Mouse (Mus musculus) liver, embryonic 12.5 days (tissue): ENCODE measurements around the gene Tmem184b. TPM values are rescaled to one million over a fixed set of nuclear protein-coding genes. Genes with fewer than 3 reads are reported as not detected.

Experiments
- ATAC-seq: fragments of 200-750 bp; cut with Nextera tagmentation; 2 replicates; pipeline ENCODE4 v1.8.0; 2017; ENCODE audit warnings: moderate number of reproducible peaks, mild to moderate bottlenecking, moderate library complexity
- H3K27ac ChIP-seq: fragments of 300-500 bp; sonication (generic); 2 replicates; pipeline ENCODE4 v1.5.1; 2016; ENCODE audit warnings: mild to moderate bottlenecking
- H3K27me3 ChIP-seq: fragments of 300-500 bp; sonication (generic); replicated peaks from 2 replicates; pipeline ENCODE4 v1.6.1; 2016; ENCODE audit warnings: mild to moderate bottlenecking, moderate library complexity
- H3K36me3 ChIP-seq: fragments of 300-500 bp; sonication (generic); 2 replicates; pipeline ENCODE4 v1.6.1; 2016; ENCODE audit warnings: mild to moderate bottlenecking, moderate library complexity
- H3K4me1 ChIP-seq: fragments of 300-500 bp; sonication (generic); 2 replicates; pipeline ENCODE4 v1.6.1; 2016
- H3K4me2 ChIP-seq: fragments of 300-500 bp; sonication (generic); 2 replicates; pipeline ENCODE4 v1.6.1; 2016; ENCODE audit warnings: mild to moderate bottlenecking, moderate library complexity
- H3K4me3 ChIP-seq: fragments of 300-500 bp; sonication (generic); 2 replicates; pipeline ENCODE4 v1.5.1; 2016; ENCODE audit warnings: mild to moderate bottlenecking, moderate library complexity
- H3K9ac ChIP-seq: fragments of 300-500 bp; sonication (generic); 2 replicates; pipeline ENCODE4 v1.6.1; 2016; ENCODE audit warnings: mild to moderate bottlenecking, moderate library complexity
- H3K9me3 ChIP-seq: fragments of 300-500 bp; sonication (generic); replicated peaks from 2 replicates; pipeline ENCODE4 v1.6.1; 2016; ENCODE audit warnings: mild to moderate bottlenecking, moderate library complexity
- WGBS: fragments of 180-500 bp; shearing (Covaris S2); methylation state at CpG from one replicate; pipeline ENCODE4 v1.1.7; 2016; ENCODE audit not compliant: insufficient replicate concordance; 5-methylcytosine and 5-hydroxymethylcytosine counted together
- polyA plus RNA-seq: library from polyadenylated mRNA; unstranded; fragments of >200 nt; fragmentation: Nextera tagmentation; extraction: Ambion mirVana; gene quantifications from 2 replicates; pipeline ENCODE4 v1.2.1, GENCODE M21; 2016

Gene Tmem184b
- polyA plus RNA-seq, 1 experiment from 2014 or later = 16.4 TPM

DNA sequence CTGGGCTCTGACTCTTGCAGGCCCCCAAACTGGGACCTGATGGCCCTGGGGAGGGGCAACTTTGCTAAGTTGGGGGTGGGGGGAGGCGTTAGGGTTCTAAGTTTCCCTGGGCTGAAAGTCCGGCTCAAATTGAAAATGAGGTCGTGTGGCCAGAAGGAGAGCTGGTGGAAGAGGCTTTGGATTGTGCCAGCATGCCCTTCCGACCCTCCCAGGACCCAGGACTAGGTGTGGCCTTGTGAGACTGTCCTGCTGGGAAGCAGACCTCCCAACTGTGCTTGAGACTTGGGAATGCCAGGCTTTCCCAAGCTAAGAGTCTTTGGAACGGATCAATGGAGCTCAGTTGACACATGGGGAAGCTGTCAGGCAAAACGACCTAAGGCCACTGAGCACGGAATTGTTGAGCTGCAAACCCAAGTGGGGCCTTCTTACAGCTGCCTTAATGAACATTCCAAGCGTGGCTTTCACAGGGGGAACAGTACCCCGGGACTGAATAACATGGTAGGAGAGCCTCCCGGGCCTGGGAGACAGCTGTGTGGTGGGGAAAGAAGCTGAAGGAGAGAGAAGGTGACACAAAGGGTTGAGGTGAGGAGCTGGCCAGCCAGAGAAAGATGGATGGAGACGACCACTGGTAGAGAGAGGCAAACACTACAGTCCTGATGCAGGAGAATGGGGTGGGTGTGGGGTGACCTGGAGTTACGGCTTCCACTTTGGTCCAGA lies 45.2 kb downstream of the Tmem184b start:
- Histone ChIP-seq H3K9me3 (no peaks in the 10 kb centered on the region), H3K27ac (0 out of 2 replicates have a peak overlapping the region, but pooled peaks have one; percentile 41), H3K36me3 (peaks cover 18% of the 10 kb centered on the region), H3K4me3 (peak overlapping the region; percentile 55), H3K4me1 (peaks cover 58% of the 10 kb centered on the region), H3K27me3 (peaks cover 18% of the 10 kb centered on the region; the same call in 1 of the 2 replicates), H3K4me2 (peak overlapping the region; percentile 89), H3K9ac (peak overlapping the region; percentile 47; the same call in 1 of the 2 replicates)
- WGBS = 40% methylated on average over 12 of the region's 12 CpGs
- ATAC-seq = 0 out of 2 replicates have a peak, but pooled peaks have one; percentile 1

DNA sequence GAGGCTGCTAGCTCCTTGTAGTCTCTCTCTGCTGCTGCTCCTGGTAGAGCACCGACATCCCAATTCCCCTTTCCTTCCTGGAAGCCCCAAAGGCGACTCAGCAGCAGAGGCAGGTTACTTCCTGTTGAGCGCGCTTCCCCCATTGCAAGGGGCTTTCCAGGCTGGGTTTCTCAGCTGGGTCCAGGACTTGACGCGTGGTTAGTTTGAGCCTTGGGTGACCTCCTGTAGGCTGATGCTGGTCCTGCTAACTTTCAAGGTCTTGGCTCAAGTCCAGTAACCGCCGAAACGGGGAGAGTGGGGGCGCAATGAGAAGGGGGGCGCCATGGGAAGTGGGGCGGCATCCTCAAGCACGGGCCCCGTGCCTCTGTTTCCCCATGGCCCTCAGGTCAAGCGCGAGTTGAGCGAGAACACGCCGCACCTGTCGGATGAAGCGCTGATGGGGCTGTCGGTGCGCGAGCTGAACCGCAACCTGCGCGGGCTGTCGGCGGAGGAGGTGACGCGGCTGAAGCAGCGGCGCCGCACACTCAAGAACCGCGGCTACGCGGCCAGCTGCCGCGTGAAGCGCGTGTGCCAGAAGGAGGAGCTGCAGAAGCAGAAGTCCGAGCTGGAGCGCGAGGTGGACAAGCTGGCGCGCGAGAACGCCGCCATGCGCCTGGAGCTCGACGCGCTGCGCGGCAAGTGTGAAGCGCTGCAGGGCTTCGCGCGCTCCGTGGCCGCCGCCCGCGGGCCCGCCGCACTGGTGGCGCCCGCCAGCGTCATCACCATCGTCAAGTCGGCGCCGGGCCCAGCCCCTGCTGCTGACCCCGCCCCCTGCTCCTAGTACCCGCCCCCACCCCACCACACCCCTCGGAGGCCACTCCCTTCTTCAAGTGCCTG lies 46.1 kb downstream of the Tmem184b start:
- Histone ChIP-seq H3K9ac (peak overlapping the region; percentile 73), H3K27ac (peak overlapping the region; percentile 66; the same call in 1 of the 2 replicates)
- 2% methylated on average over 77 of the region's 77 CpGs for WGBS

DNA sequence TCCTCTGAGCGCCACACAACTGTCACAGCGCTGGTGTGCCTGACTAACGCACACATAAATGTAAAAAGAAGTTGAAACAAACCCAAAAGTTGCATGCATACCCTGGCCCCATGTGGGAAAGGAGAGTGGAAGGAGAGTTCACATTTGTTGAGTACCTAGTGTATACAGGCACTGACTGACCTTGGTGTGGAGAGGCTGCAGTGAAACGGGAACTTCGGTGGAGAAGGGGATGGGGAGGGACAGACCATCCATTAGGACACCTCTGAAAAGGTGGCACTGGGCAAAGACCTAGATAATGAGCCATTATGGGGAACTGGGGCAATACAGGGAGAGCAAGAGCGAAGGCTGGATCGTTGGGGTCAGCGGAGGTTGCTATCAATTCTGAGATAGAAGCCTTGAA lies 46.9 kb downstream of the Tmem184b start:
- peaks cover 2% of the 10 kb centered on the region for H3K36me3 ChIP-seq
- H3K27ac ChIP-seq = no peak overlapping the region
- no peak overlapping the region for H3K4me3 ChIP-seq
- H3K27me3 ChIP-seq = peaks cover 18% of the 10 kb centered on the region; the same call in 1 of the 2 replicates
- H3K9ac ChIP-seq = peak overlapping the region; percentile 73; the same call in 1 of the 2 replicates
- peaks cover 68% of the 10 kb centered on the region for H3K4me1 ChIP-seq
- H3K9me3 ChIP-seq = no peaks in the 10 kb centered on the region
- WGBS = 66% methylated on average over 8 of the region's 8 CpGs
- peak overlapping the region; percentile 89 for H3K4me2 ChIP-seq
- no peak for ATAC-seq

More for the DNA sequence above, 46.1 kb downstream of the Tmem184b start:
- peak; percentile 87 for ATAC-seq
- Histone ChIP-seq H3K27me3 (peaks cover 18% of the 10 kb centered on the region; the same call in 1 of the 2 replicates), H3K36me3 (peaks cover 10% of the 10 kb centered on the region), H3K4me2 (peak overlapping the region; percentile 89), H3K4me3 (peak overlapping the region; percentile 55), H3K9me3 (no peaks in the 10 kb centered on the region), H3K4me1 (peaks cover 62% of the 10 kb centered on the region)

DNA sequence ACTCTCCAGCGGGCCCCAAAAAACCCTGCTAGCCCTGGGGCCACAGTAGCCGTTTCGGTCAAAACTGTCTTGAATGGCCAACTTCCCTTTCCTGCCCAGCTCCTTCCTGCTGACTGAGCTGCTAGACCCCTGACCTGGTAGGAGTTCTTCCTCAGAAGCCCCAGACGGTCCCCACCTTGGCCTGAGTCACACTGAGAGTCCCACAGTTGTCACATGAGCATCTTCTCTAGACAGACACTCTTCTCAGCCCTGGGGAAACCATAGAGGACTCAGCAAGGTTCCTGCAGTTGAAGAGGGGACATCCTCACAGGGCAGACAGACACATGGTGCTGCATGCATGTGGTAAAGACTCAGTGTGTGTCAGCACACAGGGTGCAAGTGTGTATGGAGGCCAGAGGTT lies 48.8 kb downstream of the Tmem184b start:
- Histone ChIP-seq H3K27me3 (peaks cover 18% of the 10 kb centered on the region; the same call in 1 of the 2 replicates), H3K9ac (no peak overlapping the region), H3K36me3 (no peaks in the 10 kb centered on the region), H3K27ac (no peak overlapping the region), H3K4me3 (no peak overlapping the region), H3K4me2 (no peak overlapping the region), H3K9me3 (no peaks in the 10 kb centered on the region), H3K4me1 (peaks cover 62% of the 10 kb centered on the region)
- 28% methylated on average over 4 of the region's 4 CpGs for WGBS
- ATAC-seq = no peak

DNA sequence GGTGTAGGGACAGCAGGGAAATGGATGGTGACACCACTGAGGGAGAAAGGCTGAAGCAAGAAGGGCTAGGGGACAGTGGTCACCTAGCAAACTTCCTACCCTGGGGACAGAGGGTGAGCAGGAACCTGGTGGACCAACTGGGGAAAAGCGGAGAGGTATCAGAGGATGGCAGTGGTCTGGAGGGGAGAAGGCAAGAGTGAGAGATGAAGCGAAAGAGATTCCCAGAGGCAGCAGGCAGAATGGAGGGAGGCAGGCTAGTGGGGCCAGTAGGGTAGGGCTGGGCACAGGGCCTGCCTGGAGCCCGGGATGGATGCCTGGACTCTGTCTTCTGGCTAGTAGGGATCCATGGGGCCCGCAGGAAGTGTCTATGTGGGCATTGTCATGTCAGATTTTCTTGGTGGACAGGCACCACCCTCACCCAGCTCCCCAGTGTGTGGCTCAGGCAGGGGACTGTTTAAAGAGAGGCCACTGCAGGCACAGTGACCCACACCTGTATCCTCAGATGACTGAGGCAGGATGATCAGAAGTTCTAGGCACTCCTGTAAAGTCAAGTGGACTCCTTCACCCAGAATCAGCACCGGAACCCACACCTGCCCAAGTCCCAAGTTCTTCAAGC lies 49.6 kb downstream of the Tmem184b start:
- ATAC-seq = no peak
- Histone ChIP-seq H3K9me3 (no peaks in the 10 kb centered on the region), H3K4me3 (no peak overlapping the region), H3K9ac (no peak overlapping the region), H3K36me3 (no peaks in the 10 kb centered on the region), H3K27ac (no peak overlapping the region), H3K4me2 (no peak overlapping the region), H3K27me3 (peaks cover 19% of the 10 kb centered on the region; the same call in 1 of the 2 replicates), H3K4me1 (peaks cover 67% of the 10 kb centered on the region)
- WGBS = 72% methylated on average over 5 of the region's 5 CpGs

DNA sequence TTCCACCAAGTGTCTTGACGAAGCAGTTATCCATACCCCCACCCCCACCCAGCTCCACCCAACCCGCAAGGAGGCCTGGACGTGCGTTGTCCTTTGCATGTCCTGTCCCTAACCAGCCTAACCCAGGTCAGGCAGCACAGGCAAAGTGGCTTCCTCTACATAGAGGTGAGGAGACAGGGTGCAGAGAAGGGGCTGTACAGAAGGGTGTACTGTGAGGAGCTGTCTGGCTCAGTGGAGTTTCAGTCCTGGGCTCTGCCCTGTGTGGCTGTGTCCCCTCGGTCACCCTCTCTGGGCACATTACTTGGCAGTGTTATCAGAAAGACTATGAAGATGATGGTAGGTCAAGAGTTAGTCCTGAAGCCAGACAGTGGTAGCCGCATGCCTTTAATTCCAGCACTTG lies 50.9 kb downstream of the Tmem184b start:
- no peak for ATAC-seq
- H3K4me1 ChIP-seq = peaks cover 68% of the 10 kb centered on the region
- WGBS = 67% methylated on average over 6 of the region's 6 CpGs
- H3K4me2 ChIP-seq = no peak overlapping the region
- no peak overlapping the region for H3K9ac ChIP-seq
- H3K9me3 ChIP-seq = no peaks in the 10 kb centered on the region
- H3K4me3 ChIP-seq = no peak overlapping the region
- no peaks in the 10 kb centered on the region for H3K36me3 ChIP-seq
- H3K27ac ChIP-seq = no peak overlapping the region
- peaks cover 20% of the 10 kb centered on the region; the same call in 1 of the 2 replicates for H3K27me3 ChIP-seq

DNA sequence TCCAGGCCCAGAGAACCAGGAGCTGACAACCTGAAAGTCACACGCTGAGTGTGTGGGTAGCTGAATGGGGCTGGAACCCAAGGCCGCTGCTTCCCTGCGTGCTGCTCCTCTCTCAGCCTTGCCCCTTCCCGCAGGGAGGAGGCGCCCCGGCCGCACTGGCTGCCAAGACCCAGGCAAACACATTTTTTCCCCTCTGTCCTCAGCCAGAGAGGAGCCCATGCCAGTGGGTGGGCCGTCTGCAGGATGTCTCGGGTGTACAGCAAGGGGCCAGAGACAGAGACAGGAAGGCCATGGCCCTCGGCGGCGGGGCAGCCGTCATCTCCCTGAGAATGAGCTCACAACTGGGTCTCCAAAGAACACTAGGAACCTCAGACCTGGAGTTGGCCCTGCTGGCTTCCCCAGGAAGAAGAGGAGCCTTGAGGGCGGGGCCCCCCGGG lies 52.0 kb downstream of the Tmem184b start:
- H3K9me3 ChIP-seq = no peaks in the 10 kb centered on the region
- ATAC-seq = no peak
- peaks cover 65% of the 10 kb centered on the region for H3K4me1 ChIP-seq
- no peak overlapping the region for H3K9ac ChIP-seq
- peak overlapping the region; percentile 1; the same call in 1 of the 2 replicates for H3K4me2 ChIP-seq
- no peak overlapping the region for H3K4me3 ChIP-seq
- H3K27me3 ChIP-seq = peaks cover 21% of the 10 kb centered on the region
- WGBS = 34% methylated on average over 15 of the region's 15 CpGs
- no peak overlapping the region for H3K27ac ChIP-seq
- H3K36me3 ChIP-seq = no peaks in the 10 kb centered on the region

DNA sequence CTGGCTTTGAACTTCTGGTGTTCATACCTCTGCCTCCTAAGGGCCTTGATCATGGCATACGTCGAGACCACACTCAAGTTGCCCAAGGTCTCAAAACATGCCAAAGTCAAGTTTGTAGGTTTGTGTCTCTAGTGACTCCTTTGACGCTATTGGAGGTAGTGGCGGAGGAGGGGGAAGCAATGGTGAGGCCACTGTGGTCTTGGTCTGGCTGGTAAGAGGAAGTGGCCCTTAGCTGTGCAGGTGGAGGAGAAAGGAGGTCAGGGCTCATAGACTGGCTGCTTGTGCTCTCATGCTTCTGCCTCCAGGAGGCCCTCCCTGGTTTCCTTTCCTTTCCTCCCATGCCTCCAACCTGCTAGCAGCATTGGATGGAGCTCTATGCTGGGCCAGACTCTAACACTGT lies 52.5 kb downstream of the Tmem184b start:
- Histone ChIP-seq H3K27ac (no peak overlapping the region), H3K36me3 (no peaks in the 10 kb centered on the region), H3K4me1 (peaks cover 61% of the 10 kb centered on the region), H3K4me3 (no peak overlapping the region), H3K9me3 (no peaks in the 10 kb centered on the region), H3K9ac (no peak overlapping the region), H3K27me3 (peaks cover 22% of the 10 kb centered on the region), H3K4me2 (peak overlapping the region; percentile 1; the same call in 1 of the 2 replicates)
- WGBS = 75% methylated on average over 4 of the region's 4 CpGs
- no peak for ATAC-seq

DNA sequence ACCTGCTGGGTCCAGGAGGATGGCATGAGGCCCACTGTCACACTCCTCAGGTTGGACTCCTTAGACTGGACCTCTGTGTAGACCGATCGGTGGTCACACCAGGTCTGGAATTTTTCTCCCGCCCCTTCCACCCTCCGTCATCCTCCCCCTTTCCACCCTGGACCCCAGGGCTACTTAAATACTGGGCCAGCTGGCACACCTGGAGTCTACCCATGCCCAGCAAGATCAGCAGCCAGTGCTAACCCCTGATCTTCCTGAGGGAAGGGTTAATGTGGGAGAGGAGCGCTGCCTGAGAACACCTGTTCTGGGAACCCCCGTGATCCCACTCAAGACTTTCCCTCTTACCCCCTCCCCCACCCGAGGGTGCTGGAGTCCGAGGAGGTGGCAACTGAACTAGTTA lies 54.7 kb downstream of the Tmem184b start:
- Histone ChIP-seq H3K4me1 (peaks cover 50% of the 10 kb centered on the region), H3K36me3 (no peaks in the 10 kb centered on the region), H3K27ac (peak overlapping the region; percentile 88; the same call in 1 of the 2 replicates), H3K4me3 (peak overlapping the region; percentile 77), H3K9ac (peak overlapping the region; percentile 81), H3K27me3 (peaks cover 23% of the 10 kb centered on the region), H3K9me3 (no peaks in the 10 kb centered on the region), H3K4me2 (peak overlapping the region; percentile 98)
- WGBS = 67% methylated on average over 8 of the region's 8 CpGs
- 0 out of 2 replicates have a peak, but pooled peaks have one; percentile 5 for ATAC-seq

DNA sequence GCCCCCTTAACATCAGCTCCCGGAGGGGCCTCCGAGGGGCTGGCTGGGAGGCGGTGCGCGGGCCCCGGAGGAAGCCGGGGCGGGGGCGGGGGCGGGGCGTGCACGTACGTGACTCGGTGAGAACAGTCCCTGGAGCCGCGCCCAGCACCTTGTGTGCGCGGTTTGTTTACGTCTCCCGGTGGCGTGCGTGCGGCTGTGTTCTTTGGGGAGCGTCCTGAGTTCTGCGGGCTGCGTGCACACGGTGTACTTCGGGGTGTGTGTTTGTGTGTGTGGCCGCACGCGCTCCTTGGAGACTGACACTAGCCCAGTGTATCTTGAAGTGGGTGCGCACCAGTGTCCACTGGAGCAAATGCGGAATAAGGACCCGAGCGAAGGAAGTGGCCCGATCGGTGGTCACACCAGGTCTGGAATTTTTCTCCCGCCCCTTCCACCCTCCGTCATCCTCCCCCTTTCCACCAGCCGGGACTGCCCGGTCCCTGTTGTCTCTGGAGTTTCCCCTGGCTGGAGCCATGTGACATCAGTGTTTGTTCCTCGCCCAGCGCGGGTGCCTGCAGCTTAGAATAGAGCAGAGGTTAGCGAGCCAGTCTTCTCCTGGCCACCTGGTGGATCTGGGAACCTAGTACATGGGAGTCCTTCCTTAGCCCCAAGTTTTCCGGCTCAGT lies 55.4 kb downstream of the Tmem184b start:
- Histone ChIP-seq H3K4me3 (peak overlapping the region; percentile 77), H3K9me3 (no peaks in the 10 kb centered on the region), H3K27ac (peak overlapping the region; percentile 88), H3K36me3 (no peaks in the 10 kb centered on the region), H3K9ac (peak overlapping the region; percentile 81), H3K4me1 (peaks cover 50% of the 10 kb centered on the region), H3K4me2 (peak overlapping the region; percentile 98), H3K27me3 (peaks cover 23% of the 10 kb centered on the region)
- 5% methylated on average over 46 of the region's 46 CpGs for WGBS
- ATAC-seq = peak; percentile 85
